Mouse (Mus musculus) hindbrain, embryonic 11.5 days (tissue): ENCODE results near the gene Washc3. TPM values are rescaled to one million over a fixed set of nuclear protein-coding genes. Genes with fewer than 3 reads are reported as not detected.
A peak's percentile ranks its signal among the peaks of the same experiment; 100 is the strongest.

Experiments
- ATAC-seq: fragments of 200-750 bp; cut with Nextera tagmentation; 2 replicates; pipeline ENCODE4 v1.8.0; 2017; ENCODE audit warnings: mild to moderate bottlenecking, moderate TSS enrichment, moderate library complexity; ENCODE audit not compliant: low FRiP score
- DNase-seq: peaks from one replicate; pipeline ENCODE4 v3.0.0-alpha.2; 2015; ENCODE audit warnings: low spot score
- H3K27ac ChIP-seq: fragments of 300-500 bp; sonication (generic); 2 replicates; pipeline ENCODE4 v1.5.1; 2014; ENCODE audit warnings: mild to moderate bottlenecking, low read depth, low read length
- H3K27me3 ChIP-seq: fragments of 300-500 bp; sonication (generic); 2 replicates; pipeline ENCODE4 v1.6.1; 2014; ENCODE audit warnings: mild to moderate bottlenecking, low read length, moderate library complexity, mixed read lengths; ENCODE audit not compliant: control insufficient read depth, insufficient read depth
- H3K36me3 ChIP-seq: fragments of 300-500 bp; sonication (generic); 2 replicates; pipeline ENCODE4 v1.6.1; 2014; ENCODE audit warnings: mild to moderate bottlenecking, low read length, moderate library complexity, mixed read lengths; ENCODE audit not compliant: control insufficient read depth, insufficient read depth
- H3K4me1 ChIP-seq: fragments of 300-500 bp; sonication (generic); replicated peaks from 2 replicates; pipeline ENCODE4 v1.6.1; 2014; ENCODE audit warnings: low read length, mixed read lengths; ENCODE audit not compliant: control insufficient read depth, insufficient read depth
- H3K4me2 ChIP-seq: fragments of 300-500 bp; sonication (generic); replicated peaks from 2 replicates; pipeline ENCODE4 v1.6.1; 2014; ENCODE audit warnings: mild to moderate bottlenecking, low read depth, low read length
- H3K4me3 ChIP-seq: fragments of 300-500 bp; sonication (generic); 2 replicates; pipeline ENCODE4 v1.5.1; 2014; ENCODE audit warnings: low read depth, low read length
- H3K9ac ChIP-seq: fragments of 300-500 bp; sonication (generic); 2 replicates; pipeline ENCODE4 v1.6.1; 2014; ENCODE audit warnings: low read depth, low read length
- H3K9me3 ChIP-seq: fragments of 300-500 bp; sonication (generic); 2 replicates; pipeline ENCODE4 v1.6.1; 2016; ENCODE audit warnings: low read length; ENCODE audit not compliant: control insufficient read depth
- WGBS: fragments of 180-500 bp; shearing (Covaris S2); extraction: QIAGEN DNeasy Blood & Tissue Kit; methylation state at CpG from one replicate; pipeline ENCODE4 v1.1.7; 2014; 5-methylcytosine and 5-hydroxymethylcytosine counted together
- polyA plus RNA-seq: library from polyadenylated mRNA; unstranded; fragments of >200 nt; fragmentation: Nextera tagmentation; extraction: Ambion mirVana; gene quantifications from 2 replicates; pipeline ENCODE4 v1.2.1, GENCODE M21; 2014

The Washc3 gene
- polyA plus RNA-seq, 1 experiment from 2014 or later, result 46.0 TPM

DNA sequence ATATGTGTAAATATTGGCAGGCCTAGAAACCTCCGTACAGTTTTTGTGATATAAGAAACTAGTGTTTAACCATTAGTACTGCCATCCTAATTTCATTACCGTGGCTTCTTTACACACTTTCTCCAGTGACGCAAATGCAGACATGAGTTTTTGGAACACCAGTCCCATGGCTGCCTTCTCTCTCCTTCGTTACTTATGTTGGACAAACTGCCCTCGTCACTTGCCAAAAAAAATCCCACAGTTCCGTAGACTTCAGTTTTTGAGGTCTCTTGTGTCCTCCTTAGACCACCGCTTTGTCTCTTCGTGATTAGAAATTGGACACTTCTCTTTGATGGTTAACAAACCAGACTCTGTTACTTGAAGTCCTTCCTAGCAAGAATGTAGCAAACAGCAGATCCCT is 30.8 kb downstream of the Washc3 start:
- Histone ChIP-seq H3K4me3 (no peak overlapping the region), H3K9ac (no peak overlapping the region), H3K4me1 (no peaks in the 10 kb centered on the region), H3K27me3 (no peaks in the 10 kb centered on the region), H3K36me3 (no peaks in the 10 kb centered on the region), H3K4me2 (no peak overlapping the region), H3K9me3 (no peaks in the 10 kb centered on the region), H3K27ac (no peak overlapping the region)
- 82% methylated on average over 8 of the region's 8 CpGs for WGBS
- DNase-seq, result no peak
- no peak for ATAC-seq

DNA sequence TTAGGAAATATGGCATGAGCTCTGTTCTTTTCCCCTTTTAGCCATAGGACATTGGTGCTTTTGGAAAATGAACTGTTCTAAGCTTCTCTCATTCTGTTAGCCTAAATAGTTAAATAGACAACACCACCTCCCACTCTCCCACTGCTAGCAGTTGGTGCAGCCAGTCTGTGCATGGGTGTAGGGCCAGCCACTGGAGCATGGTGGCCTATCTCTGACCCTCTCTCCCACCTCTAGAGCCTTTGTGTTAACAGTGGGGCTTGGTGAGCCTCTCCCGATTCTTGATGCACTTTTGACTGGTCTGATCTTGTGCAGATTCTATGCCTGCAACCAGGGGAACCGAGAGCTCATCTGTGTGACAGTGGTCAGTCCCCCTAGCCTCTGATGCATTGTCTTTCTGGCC is 31.9 kb downstream of the Washc3 start:
- WGBS, result 58% methylated on average over 2 of the region's 2 CpGs
- no peak overlapping the region for H3K4me3 ChIP-seq
- H3K9me3 ChIP-seq, result no peaks in the 10 kb centered on the region
- H3K9ac ChIP-seq, result no peak overlapping the region
- H3K27me3 ChIP-seq, result no peaks in the 10 kb centered on the region
- DNase-seq, result no peak
- no peaks in the 10 kb centered on the region for H3K4me1 ChIP-seq
- H3K36me3 ChIP-seq, result no peaks in the 10 kb centered on the region
- H3K4me2 ChIP-seq, result no peak overlapping the region
- no peak overlapping the region for H3K27ac ChIP-seq
- ATAC-seq, result no peak

DNA sequence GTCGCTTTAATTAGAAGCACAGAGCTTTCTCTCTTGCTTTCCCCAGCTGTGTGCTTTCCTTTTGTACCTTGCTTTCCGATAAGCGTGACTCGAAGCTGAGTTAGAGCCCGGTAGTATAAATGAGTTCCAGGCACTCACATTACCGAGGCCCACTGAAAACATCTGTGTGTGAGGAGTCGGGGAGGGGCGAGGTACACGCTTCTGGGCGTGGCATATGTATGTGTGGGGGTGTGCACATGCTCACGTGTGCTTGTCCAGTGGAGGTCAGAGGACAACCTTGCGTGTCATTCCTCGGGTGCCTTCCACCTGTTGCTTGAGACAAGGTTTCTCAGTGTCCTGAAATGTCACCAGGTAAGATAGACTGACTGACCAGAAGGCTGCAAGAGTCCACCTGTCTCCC is 43.8 kb downstream of the Washc3 start:
- ATAC-seq, result no peak

DNA sequence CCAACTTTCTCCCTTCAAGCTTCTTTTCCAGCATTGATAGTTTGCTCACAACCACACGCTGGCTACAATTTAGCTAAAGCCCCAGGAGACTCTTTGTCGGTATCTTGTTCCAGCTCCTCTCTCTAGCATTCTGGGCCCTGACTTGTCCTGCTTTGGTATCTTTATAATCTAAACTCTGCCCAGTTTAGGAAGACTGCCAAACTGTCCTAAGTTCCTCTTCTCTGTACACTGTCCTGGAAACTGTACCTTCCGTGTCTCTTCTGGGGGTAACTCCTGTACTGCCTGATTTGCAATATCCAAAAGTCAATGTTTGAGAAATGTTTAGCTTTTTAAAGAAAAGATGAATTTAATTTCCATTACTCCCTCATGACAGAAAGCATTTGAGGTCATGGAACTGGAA is 49.4 kb downstream of the Washc3 start:
- no peaks in the 10 kb centered on the region for H3K27me3 ChIP-seq
- H3K27ac ChIP-seq, result no peak overlapping the region
- DNase-seq (no peak), ATAC-seq (no peak)
- no peak overlapping the region for H3K4me2 ChIP-seq
- H3K4me1 ChIP-seq, result no peaks in the 10 kb centered on the region
- WGBS, result 76% methylated on average over 3 of the region's 3 CpGs
- H3K9me3 ChIP-seq, result no peaks in the 10 kb centered on the region
- no peak overlapping the region for H3K9ac ChIP-seq
- no peaks in the 10 kb centered on the region for H3K36me3 ChIP-seq
- H3K4me3 ChIP-seq, result no peak overlapping the region

More for the DNA sequence above, 43.8 kb downstream of the Washc3 start:
- Histone ChIP-seq H3K27ac (no peak overlapping the region), H3K27me3 (no peaks in the 10 kb centered on the region), H3K9me3 (no peaks in the 10 kb centered on the region), H3K4me2 (no peak overlapping the region), H3K9ac (no peak overlapping the region), H3K4me1 (no peaks in the 10 kb centered on the region), H3K36me3 (no peaks in the 10 kb centered on the region), H3K4me3 (no peak overlapping the region)
- no peak for DNase-seq
- WGBS, result 89% methylated on average over 13 of the region's 13 CpGs

DNA sequence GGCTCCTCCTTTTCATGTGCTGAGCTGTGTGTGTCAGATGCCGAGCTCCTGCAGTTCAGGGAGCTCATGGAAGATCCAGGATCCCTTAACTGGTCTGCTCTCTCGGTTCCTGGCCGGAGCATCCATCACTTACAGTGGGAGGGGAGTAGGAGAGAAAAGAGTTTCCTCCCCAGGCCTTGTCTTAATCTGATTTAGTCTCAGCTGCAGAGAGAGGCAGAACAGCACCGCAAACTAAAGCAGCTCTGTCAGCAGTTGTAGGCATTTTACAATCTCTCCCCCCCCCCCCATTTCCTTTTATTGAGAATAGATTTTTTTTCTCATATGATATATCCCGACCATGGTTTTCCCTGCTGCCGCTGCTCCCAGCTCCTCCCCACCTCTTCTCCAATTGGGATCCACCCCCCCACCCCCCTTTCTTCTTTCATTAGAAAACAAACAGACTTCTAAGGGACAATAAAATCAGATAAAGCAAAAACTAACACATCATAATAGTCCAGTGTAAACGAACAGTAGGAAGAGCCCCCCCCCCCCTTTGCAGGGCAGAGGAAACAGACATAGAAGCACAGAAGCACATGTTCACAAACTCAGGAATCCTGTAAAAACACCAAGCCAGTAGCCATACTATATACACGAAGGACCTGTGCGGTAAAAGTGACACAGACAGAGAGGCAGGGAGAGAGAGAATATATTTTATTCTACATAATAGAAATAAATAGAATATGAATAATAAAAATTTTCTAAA is 51.4 kb downstream of the Washc3 start:
- ATAC-seq (no peak), DNase-seq (no peak)
- H3K4me3 ChIP-seq, result no peak overlapping the region
- no peaks in the 10 kb centered on the region for H3K9me3 ChIP-seq
- WGBS, result 76% methylated on average over 9 of the region's 9 CpGs
- no peak overlapping the region for H3K4me2 ChIP-seq
- no peaks in the 10 kb centered on the region for H3K4me1 ChIP-seq
- H3K9ac ChIP-seq, result no peak overlapping the region
- no peak overlapping the region for H3K27ac ChIP-seq
- H3K36me3 ChIP-seq, result no peaks in the 10 kb centered on the region
- no peaks in the 10 kb centered on the region for H3K27me3 ChIP-seq

DNA sequence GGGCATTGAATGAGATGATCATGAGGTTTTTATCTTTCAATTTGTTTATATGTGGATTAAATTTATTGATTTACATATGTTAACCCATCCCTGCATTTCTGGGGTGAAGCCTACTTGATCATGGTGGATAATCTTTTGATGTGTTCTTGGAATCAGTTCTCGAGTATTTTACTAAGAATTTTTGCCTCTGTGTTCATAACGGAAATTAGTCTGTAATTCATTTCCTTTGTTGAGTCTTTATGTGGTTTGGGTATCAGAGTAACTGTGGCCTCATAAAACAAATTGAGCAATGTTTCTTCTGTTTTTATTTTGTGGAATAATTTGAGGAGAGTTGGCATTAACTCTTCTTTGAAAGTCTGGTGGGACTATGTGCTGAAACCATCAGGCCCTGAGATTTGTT is 54.7 kb downstream of the Washc3 start:
- 88% methylated on average over 2 of the region's 2 CpGs for WGBS
- no peak overlapping the region for H3K27ac ChIP-seq
- DNase-seq (no peak), ATAC-seq (no peak)
- no peaks in the 10 kb centered on the region for H3K36me3 ChIP-seq
- no peak overlapping the region for H3K4me2 ChIP-seq
- no peak overlapping the region for H3K4me3 ChIP-seq
- no peaks in the 10 kb centered on the region for H3K4me1 ChIP-seq
- H3K9ac ChIP-seq, result no peak overlapping the region
- no peaks in the 10 kb centered on the region for H3K27me3 ChIP-seq
- no peaks in the 10 kb centered on the region for H3K9me3 ChIP-seq

DNA sequence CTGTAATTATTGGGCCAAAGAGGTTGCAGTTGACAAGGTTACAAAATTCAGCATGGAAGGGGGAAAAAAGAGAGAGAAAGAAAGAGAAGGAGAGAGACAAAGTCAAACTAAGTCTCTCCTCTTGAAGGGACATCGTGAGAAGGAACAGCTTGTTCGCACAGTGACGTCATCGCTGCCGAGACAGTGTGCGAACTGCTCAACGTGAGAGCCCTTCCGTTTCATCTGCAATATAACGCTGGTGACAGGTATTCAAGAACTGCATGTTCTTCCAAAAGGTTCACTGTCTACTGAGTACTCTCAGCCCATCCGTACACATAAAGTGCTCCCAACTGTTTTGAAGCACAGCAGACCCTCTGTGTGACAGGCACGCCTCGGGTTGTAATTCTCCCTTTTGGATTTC is 59.4 kb downstream of the Washc3 start:
- 88% methylated on average over 12 of the region's 12 CpGs for WGBS
- Histone ChIP-seq H3K4me2 (no peak overlapping the region), H3K27ac (no peak overlapping the region), H3K9me3 (no peaks in the 10 kb centered on the region), H3K9ac (no peak overlapping the region), H3K36me3 (no peaks in the 10 kb centered on the region), H3K27me3 (no peaks in the 10 kb centered on the region), H3K4me1 (no peaks in the 10 kb centered on the region), H3K4me3 (no peak overlapping the region)
- ATAC-seq (no peak), DNase-seq (peak; percentile 10)

DNA sequence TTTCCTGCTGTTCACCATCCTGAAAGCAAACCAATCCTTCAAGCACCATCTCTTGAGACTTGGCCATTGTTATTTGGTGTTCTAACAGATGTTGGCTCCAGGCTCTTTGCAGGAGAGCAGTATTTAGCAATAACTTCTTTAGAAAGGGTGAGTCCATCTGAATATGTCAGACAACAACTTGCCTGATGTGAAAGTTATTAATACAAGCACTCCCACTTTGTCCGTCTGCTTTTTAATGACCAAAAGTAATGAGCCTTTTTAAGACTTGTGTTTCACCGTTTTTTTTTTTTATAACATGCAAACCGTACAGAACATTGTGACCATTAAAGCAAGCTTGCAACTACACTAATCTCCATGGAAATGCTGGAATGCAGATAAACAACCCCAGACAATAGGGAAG is 60.3 kb downstream of the Washc3 start:
- no peaks in the 10 kb centered on the region for H3K36me3 ChIP-seq
- WGBS, result 78% methylated on average over 3 of the region's 3 CpGs
- H3K9ac ChIP-seq, result no peak overlapping the region
- ATAC-seq (no peak), DNase-seq (no peak)
- H3K4me1 ChIP-seq, result no peaks in the 10 kb centered on the region
- H3K27ac ChIP-seq, result no peak overlapping the region
- no peaks in the 10 kb centered on the region for H3K9me3 ChIP-seq
- no peaks in the 10 kb centered on the region for H3K27me3 ChIP-seq
- H3K4me2 ChIP-seq, result no peak overlapping the region
- H3K4me3 ChIP-seq, result no peak overlapping the region

DNA sequence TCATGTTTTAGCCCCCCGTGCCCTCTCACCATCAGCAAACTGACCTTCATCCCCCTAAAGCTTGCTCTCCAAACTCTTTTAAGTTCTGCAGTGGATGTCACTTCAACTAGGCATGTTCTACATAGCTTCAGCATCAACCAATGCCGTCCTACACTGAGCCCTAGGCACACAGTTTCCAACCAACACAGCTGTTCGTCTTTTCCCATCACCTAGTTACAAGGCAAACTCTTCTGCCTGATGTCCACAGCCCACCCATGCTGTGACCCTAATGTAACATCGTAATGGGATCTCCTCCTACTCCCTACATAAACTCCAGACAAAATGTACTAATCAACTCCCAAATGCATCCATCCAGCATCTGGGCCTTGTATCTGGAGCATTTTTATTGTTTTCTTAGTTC is 62.5 kb downstream of the Washc3 start:
- Histone ChIP-seq H3K4me2 (no peak overlapping the region), H3K4me1 (no peaks in the 10 kb centered on the region), H3K27ac (no peak overlapping the region), H3K4me3 (no peak overlapping the region), H3K9ac (no peak overlapping the region), H3K36me3 (no peaks in the 10 kb centered on the region), H3K9me3 (no peaks in the 10 kb centered on the region), H3K27me3 (no peaks in the 10 kb centered on the region)
- 70% methylated on average over 4 of the region's 4 CpGs for WGBS
- ATAC-seq, result no peak
- DNase-seq, result no peak
